Mouse (Mus musculus) MEL (cell line): ENCODE results near the gene Serpina3k. TPM values are rescaled to one million over a fixed set of nuclear protein-coding genes. Genes with fewer than 3 reads are reported as not detected.
"Not testable (repeated sequence)": the region's sequence is repeated elsewhere in the genome, so short reads cannot be mapped to it uniquely, and the experiment has no call there.

Experiments
- DNase-seq: peaks from one replicate; pipeline ENCODE4 v3.0.0; 2011; ENCODE audit warnings: low read depth, low spot score
- H3K27ac ChIP-seq: 2 replicates; pipeline ENCODE4 v1.5.1; 2012; ENCODE audit warnings: low read depth, mild to moderate bottlenecking, control low read depth, low read length, moderate library complexity; ENCODE audit not compliant: control insufficient read depth
- H3K27me3 ChIP-seq, 2 experiments: fragments of 150-350 bp in 1 of 2; sonication (generic) in 1 of 2; 2 replicates each; pipeline ENCODE4 v1.6.1; 2012; ENCODE audit warnings: low read length in 2 of 2, mild to moderate bottlenecking in 2 of 2, improper control_type of control experiment in 1 of 2, moderate library complexity in 1 of 2; ENCODE audit not compliant: insufficient read depth in 2 of 2, control insufficient read depth in 1 of 2
- H3K36me3 ChIP-seq, 2 experiments: 2 replicates each; pipeline ENCODE4 v1.6.1; 2012 to 2014; ENCODE audit warnings: low read length in 2 of 2, improper control_type of control experiment in 1 of 2, inconsistent platforms in 1 of 2, mild to moderate bottlenecking in 1 of 2; ENCODE audit not compliant: insufficient read depth in 2 of 2, control insufficient read depth in 1 of 2
- H3K4me1 ChIP-seq, 2 experiments: fragments of 150-350 bp in 1 of 2; sonication (generic) in 1 of 2; 2 replicates each; pipeline ENCODE4 v1.6.1; 2012; ENCODE audit warnings: low read length in 2 of 2, improper control_type of control experiment in 1 of 2, mild to moderate bottlenecking in 1 of 2; ENCODE audit not compliant: insufficient read depth in 2 of 2, control insufficient read depth in 1 of 2
- H3K4me3 ChIP-seq, 2 experiments: fragments of 150-350 bp in 1 of 2; sonication (generic) in 1 of 2; 2 replicates each; pipeline ENCODE4 v1.5.1; 2012; ENCODE audit warnings: low read depth in 2 of 2, low read length in 2 of 2, mild to moderate bottlenecking in 2 of 2, moderate library complexity in 2 of 2, control low read depth in 1 of 2, improper control_type of control experiment in 1 of 2; ENCODE audit not compliant: control insufficient read depth in 1 of 2, insufficient read depth in 1 of 2
- H3K79me2 ChIP-seq: 2 replicates; pipeline ENCODE4 v1.6.1; 2012; ENCODE audit warnings: mild to moderate bottlenecking, low read length, moderate library complexity; ENCODE audit not compliant: control insufficient read depth, poor library complexity, insufficient read depth
- H3K9ac ChIP-seq: 2 replicates; pipeline ENCODE4 v1.6.1; 2012; ENCODE audit warnings: low read depth, mild to moderate bottlenecking, control low read depth, low read length, moderate library complexity; ENCODE audit not compliant: control insufficient read depth, poor library complexity, severe bottlenecking
- H3K9me3 ChIP-seq: fragments of 150-350 bp; sonication (generic); replicated peaks from 2 replicates; pipeline ENCODE4 v1.6.1; 2012; ENCODE audit warnings: mild to moderate bottlenecking, low read length, improper control_type of control experiment, moderate library complexity; ENCODE audit not compliant: insufficient read depth
- CHD1 ChIP-seq: IDR thresholded peaks from 2 replicates; pipeline ENCODE4 v1.6.1; 2012; ENCODE audit warnings: low read depth, mild to moderate bottlenecking, inconsistent platforms, low read length, improper control_type of control experiment
- CTCF ChIP-seq, 3 experiments: IDR thresholded peaks in 2 of 3; conservative IDR thresholded peaks in 1 of 3; 2 replicates each; pipeline ENCODE4 v1.5.1; 2011 to 2012; ENCODE audit warnings: low read length in 3 of 3, low read depth in 2 of 3, mild to moderate bottlenecking in 2 of 3, improper control_type of control experiment in 1 of 3, inconsistent platforms in 1 of 3, mixed read lengths in 1 of 3, moderate library complexity in 1 of 3; ENCODE audit not compliant: control insufficient read depth in 1 of 3, insufficient read depth in 1 of 3, poor library complexity in 1 of 3, severe bottlenecking in 1 of 3
- GABPA ChIP-seq: IDR thresholded peaks from 2 replicates; pipeline ENCODE4 v1.6.1; 2012; ENCODE audit warnings: low read depth, mild to moderate bottlenecking, inconsistent platforms, low read length, improper control_type of control experiment, moderate library complexity
- GATA1 ChIP-seq: IDR thresholded peaks from 2 replicates; pipeline ENCODE4 v1.6.1; 2011; ENCODE audit warnings: low read depth, low read length, improper control_type of control experiment
- KAT2A ChIP-seq: conservative IDR thresholded peaks from 2 replicates; pipeline ENCODE4 v1.6.1; 2012; ENCODE audit warnings: low read depth, low read length, improper control_type of control experiment, inconsistent platforms
- MAZ ChIP-seq: IDR thresholded peaks from 2 replicates; pipeline ENCODE4 v1.6.1; 2012; ENCODE audit warnings: low read depth, mild to moderate bottlenecking, inconsistent platforms, low read length, improper control_type of control experiment
- MYB ChIP-seq: IDR thresholded peaks from 2 replicates; pipeline ENCODE4 v1.6.1; 2011; ENCODE audit warnings: mild to moderate bottlenecking, low read depth, low read length, improper control_type of control experiment
- MYC ChIP-seq: IDR thresholded peaks from 2 replicates; pipeline ENCODE4 v1.6.1; 2011; ENCODE audit warnings: low read depth, mild to moderate bottlenecking, low read length, improper control_type of control experiment, moderate library complexity
- NELFE ChIP-seq: IDR thresholded peaks from 2 replicates; pipeline ENCODE4 v1.6.1; 2011; ENCODE audit warnings: low read depth, low read length, improper control_type of control experiment
- NRF1 ChIP-seq: IDR thresholded peaks from 2 replicates; pipeline ENCODE4 v1.6.1; 2014; ENCODE audit warnings: low read depth, mild to moderate bottlenecking, inconsistent platforms, low read length, improper control_type of control experiment, moderate library complexity; ENCODE audit not compliant: poor library complexity, insufficient read depth, severe bottlenecking
- RAD21 ChIP-seq: IDR thresholded peaks from 2 replicates; pipeline ENCODE4 v1.6.1; 2011; ENCODE audit warnings: mild to moderate bottlenecking, low read depth, low read length, improper control_type of control experiment
- SMC3 ChIP-seq: IDR thresholded peaks from 2 replicates; pipeline ENCODE4 v1.6.1; 2011; ENCODE audit warnings: low read depth, low read length, improper control_type of control experiment
- TAL1 ChIP-seq: IDR thresholded peaks from 2 replicates; pipeline ENCODE4 v1.6.1; 2012; ENCODE audit warnings: mild to moderate bottlenecking, inconsistent platforms, low read length, moderate library complexity, mixed read lengths
- UBTF ChIP-seq: IDR thresholded peaks from 2 replicates; pipeline ENCODE4 v1.6.1; 2012; ENCODE audit warnings: low read depth, mild to moderate bottlenecking, inconsistent platforms, low read length, improper control_type of control experiment, moderate library complexity, borderline replicate concordance; ENCODE audit not compliant: insufficient read depth
- USF1 ChIP-seq: IDR thresholded peaks from 2 replicates; pipeline ENCODE4 v1.6.1; 2014; ENCODE audit warnings: low read depth, mild to moderate bottlenecking, inconsistent platforms, low read length, improper control_type of control experiment, moderate library complexity
- USF2 ChIP-seq, 2 experiments: IDR thresholded peaks; 2 replicates each; pipeline ENCODE4 v1.6.1; 2011 to 2012; ENCODE audit warnings: improper control_type of control experiment in 2 of 2, low read length in 2 of 2, borderline replicate concordance in 1 of 2, inconsistent platforms in 1 of 2, low read depth in 1 of 2, mild to moderate bottlenecking in 1 of 2; ENCODE audit not compliant: insufficient read depth in 1 of 2
- ZKSCAN1 ChIP-seq: IDR thresholded peaks from 2 replicates; pipeline ENCODE4 v1.6.1; 2012; ENCODE audit warnings: low read depth, mild to moderate bottlenecking, inconsistent platforms, low read length, improper control_type of control experiment, moderate library complexity
- ZMIZ1 ChIP-seq: IDR thresholded peaks from 2 replicates; pipeline ENCODE4 v1.6.1; 2012; ENCODE audit warnings: low read depth, mild to moderate bottlenecking, inconsistent platforms, low read length, improper control_type of control experiment, moderate library complexity
- ZNF384 ChIP-seq: IDR thresholded peaks from 2 replicates; pipeline ENCODE4 v1.6.1; 2012; ENCODE audit warnings: low read depth, mild to moderate bottlenecking, inconsistent platforms, low read length, improper control_type of control experiment
- polyA plus RNA-seq, 2 experiments: library from polyadenylated mRNA; stranded (reverse) in 1 of 2; unstranded in 1 of 2; fragments of >175 nt in 1 of 2; fragments of >200 nt in 1 of 2; gene quantifications; 2 replicates each; pipeline versions ENCODE4 v1.2.1 to v1.2.4; 2012; ENCODE audit warnings: low replicate concordance in 2 of 2, low read depth in 1 of 2; ENCODE audit not compliant: insufficient read length in 2 of 2, insufficient read depth in 1 of 2, missing spikeins in 1 of 2
- total RNA-seq: library from RNA; depleted of rRNA; stranded (reverse); fragments of 300-350 nt; gene quantifications from 2 replicates; pipeline ENCODE4 v1.2.3, GENCODE M21; 2012; rRNA removed

Gene Serpina3k
- total RNA-seq (not detected in 2 replicates), polyA plus RNA-seq (not detected)

GRCm38 (mm10) chr12:104338226-104338625 is at the start of gene Serpina3k, which contains the start of gene Serpina3m:
Gene Serpina3k, plus strand, starts transcription at chr12:104338486.
Gene Serpina3m, plus strand, starts transcription at chr12:104338486.
- H3K9ac ChIP-seq: not testable (repeated sequence)

GRCm38 (mm10) chr12:104289872-104290271 is 48.4 kb upstream of the Serpina3k start:
- Histone ChIP-seq H3K27me3 (no peaks in the 10 kb centered on the region), H3K9ac (no peak overlapping the region), H3K4me3 (no peak overlapping the region), H3K79me2 (no peaks in the 10 kb centered on the region), H3K27ac (no peak overlapping the region), H3K36me3 (no peaks in the 10 kb centered on the region), H3K9me3 (no peaks in the 10 kb centered on the region), H3K4me1 (no peaks in the 10 kb centered on the region)
- no peak for DNase-seq
- no peak for TF ChIP-seq GATA1

More at GRCm38 (mm10) chr12:104338226-104338625, at the start of gene Serpina3k, which contains the start of gene Serpina3m:
- H3K9me3 ChIP-seq, H3K79me2 ChIP-seq, DNase-seq, H3K4me3 ChIP-seq, H3K4me1 ChIP-seq, H3K36me3 ChIP-seq, H3K27ac ChIP-seq, H3K27me3 ChIP-seq: not testable (repeated sequence)

GRCm38 (mm10) chr12:104293963-104294362 is 44.3 kb upstream of the Serpina3k start:
- H3K9me3 ChIP-seq: no peaks in the 10 kb centered on the region
- DNase-seq: no peak
- H3K36me3 ChIP-seq: no peaks in the 10 kb centered on the region
- H3K4me3 ChIP-seq: no peak overlapping the region
- H3K4me1 ChIP-seq: no peaks in the 10 kb centered on the region
- H3K9ac ChIP-seq: no peak overlapping the region
- TF ChIP-seq RAD21: no peak
- no peak for TF ChIP-seq USF2 (IDR thresholded peaks at IDR 0.05; ENCODE audit: borderline replicate concordance in 1 of 2, insufficient read depth in 1 of 2, low read depth in 1 of 2, low read length in 2 of 2)
- no peak for TF ChIP-seq CHD1
- no peak for TF ChIP-seq KAT2A
- no peak for TF ChIP-seq USF1
- TF ChIP-seq, all 39 proteins: peak for 0
- Histone ChIP-seq H3K27me3 (no peaks in the 10 kb centered on the region), H3K27ac (no peak overlapping the region), H3K79me2 (no peaks in the 10 kb centered on the region)

- H3K9me3 ChIP-seq: no peaks in the 10 kb centered on the region
- no peak for DNase-seq
- H3K4me3 ChIP-seq: no peak overlapping the region
- H3K4me1 ChIP-seq: no peaks in the 10 kb centered on the region
- no peaks in the 10 kb centered on the region for H3K36me3 ChIP-seq
- no peaks in the 10 kb centered on the region for H3K27me3 ChIP-seq
- no peak overlapping the region for H3K27ac ChIP-seq
- H3K79me2 ChIP-seq: no peaks in the 10 kb centered on the region
- no peak overlapping the region for H3K9ac ChIP-seq
- TF ChIP-seq MAZ (no peak), KAT2A (no peak), CTCF (IDR thresholded peaks at IDR 0.05 in 2 of 3, conservative IDR thresholded peaks at IDR 0.05 in 1 of 3; ENCODE audit: control insufficient read depth in 1 of 3, insufficient read depth in 1 of 3, low read depth in 2 of 3, low read length in 3 of 3, poor library complexity in 1 of 3, severe bottlenecking in 1 of 3) (no peak), NELFE (no peak), ZKSCAN1 (no peak), CHD1 (no peak), USF1 (no peak), TAL1 (no peak), UBTF (no peak), MYB (no peak), MYC (no peak), ZMIZ1 (no peak), GATA1 (no peak), NRF1 (no peak), ZNF384 (no peak), SMC3 (no peak), GABPA (no peak)
These were observed 40.2 kb upstream of the Serpina3k start for GRCm38 (mm10) chr12:104298049-104298448.
